Mouse (Mus musculus) testis, adult 2 months (tissue): ENCODE measurements around the gene Ube2o. TPM values are rescaled to one million over a fixed set of nuclear protein-coding genes. Genes with fewer than 3 reads are reported as not detected.

ENCODE experiments used
- H3K27ac ChIP-seq: fragments of 200-500 bp; 2 replicates; pipeline ENCODE4 v1.5.1; 2012; ENCODE audit warnings: low read depth, low read length; ENCODE audit not compliant: control insufficient read depth, insufficient read depth
- H3K27me3 ChIP-seq: fragments of 200-500 bp; 2 replicates; pipeline ENCODE4 v1.6.1; 2012; ENCODE audit warnings: mild to moderate bottlenecking, low read length, moderate library complexity; ENCODE audit not compliant: control insufficient read depth, insufficient read depth
- H3K36me3 ChIP-seq: fragments of 200-500 bp; 2 replicates; pipeline ENCODE4 v1.6.1; 2012; ENCODE audit warnings: mild to moderate bottlenecking, low read length; ENCODE audit not compliant: control insufficient read depth, insufficient read depth
- H3K4me1 ChIP-seq: fragments of 200-500 bp; 2 replicates; pipeline ENCODE4 v1.6.1; 2012; ENCODE audit warnings: low read length; ENCODE audit not compliant: control insufficient read depth, insufficient read depth
- H3K4me3 ChIP-seq: fragments of 200-500 bp; 2 replicates; pipeline ENCODE4 v1.5.1; 2012; ENCODE audit warnings: low read depth, mild to moderate bottlenecking, low read length, moderate library complexity, mixed read lengths; ENCODE audit not compliant: control insufficient read depth
- CTCF ChIP-seq: fragments of 200-500 bp; IDR thresholded peaks from 2 replicates; pipeline ENCODE4 v1.5.1; 2012; ENCODE audit warnings: low read depth, mild to moderate bottlenecking, inconsistent platforms, low read length, moderate library complexity; ENCODE audit not compliant: control insufficient read depth, insufficient read depth, insufficient replicate concordance
- POLR2A ChIP-seq: fragments of 200-500 bp; IDR thresholded peaks from 2 replicates; pipeline ENCODE4 v1.6.1; 2012; ENCODE audit warnings: low read depth, mild to moderate bottlenecking, inconsistent platforms, low read length, moderate library complexity; ENCODE audit not compliant: control insufficient read depth
- polyA plus RNA-seq: library from polyadenylated mRNA; depleted of rRNA; stranded (reverse); fragments of >200 nt; gene quantifications from 2 replicates; pipeline ENCODE4 v1.2.3, GENCODE M21; 2012

Ube2o gene
- polyA plus RNA-seq, 1 experiment = 31.6 TPM

- TF ChIP-seq CTCF (no peak), POLR2A (no peak)
- peaks cover 18% of the 10 kb centered on the region for H3K4me1 ChIP-seq
Measured at GRCm38 (mm10) chr11:116575396-116575795, 5.9 kb downstream of the Ube2o start.

GRCm38 (mm10) chr11:116574982-116575381 lies 6.3 kb downstream of the Ube2o start:
- Histone ChIP-seq H3K27ac (no peak overlapping the region), H3K4me1 (peaks cover 18% of the 10 kb centered on the region), H3K36me3 (no peaks in the 10 kb centered on the region; the same call in 1 of the 2 replicates), H3K4me3 (no peak overlapping the region), H3K27me3 (no peaks in the 10 kb centered on the region)
- TF ChIP-seq CTCF (no peak), POLR2A (no peak)

More at GRCm38 (mm10) chr11:116575396-116575795, 5.9 kb downstream of the Ube2o start:
- Histone ChIP-seq H3K4me3 (no peak overlapping the region), H3K27me3 (no peaks in the 10 kb centered on the region), H3K27ac (no peak overlapping the region), H3K36me3 (no peaks in the 10 kb centered on the region; the same call in 1 of the 2 replicates)

- Histone ChIP-seq H3K36me3 (no peaks in the 10 kb centered on the region; the same call in 1 of the 2 replicates), H3K27me3 (no peaks in the 10 kb centered on the region), H3K4me1 (peaks cover 18% of the 10 kb centered on the region), H3K27ac (no peak overlapping the region), H3K4me3 (no peak overlapping the region)
- TF ChIP-seq CTCF (no peak), POLR2A (no peak)
Measured at GRCm38 (mm10) chr11:116574486-116574885, 6.8 kb downstream of the Ube2o start.

GRCm38 (mm10) chr11:116572756-116573543 lies 8.3 kb downstream of the Ube2o start:
- no peak overlapping the region for H3K27ac ChIP-seq
- H3K36me3 ChIP-seq = no peaks in the 10 kb centered on the region
- no peak for TF ChIP-seq CTCF
- TF ChIP-seq POLR2A = no peak
- H3K4me1 ChIP-seq = peaks cover 18% of the 10 kb centered on the region
- H3K27me3 ChIP-seq = no peaks in the 10 kb centered on the region
- no peak overlapping the region for H3K4me3 ChIP-seq

- no peak for TF ChIP-seq CTCF
- Histone ChIP-seq H3K36me3 (no peaks in the 10 kb centered on the region), H3K4me1 (peaks cover 18% of the 10 kb centered on the region), H3K27ac (no peak overlapping the region), H3K27me3 (no peaks in the 10 kb centered on the region), H3K4me3 (no peak overlapping the region)
Measured at GRCm38 (mm10) chr11:116571767-116572679, 9.2 kb downstream of the Ube2o start.

DNA sequence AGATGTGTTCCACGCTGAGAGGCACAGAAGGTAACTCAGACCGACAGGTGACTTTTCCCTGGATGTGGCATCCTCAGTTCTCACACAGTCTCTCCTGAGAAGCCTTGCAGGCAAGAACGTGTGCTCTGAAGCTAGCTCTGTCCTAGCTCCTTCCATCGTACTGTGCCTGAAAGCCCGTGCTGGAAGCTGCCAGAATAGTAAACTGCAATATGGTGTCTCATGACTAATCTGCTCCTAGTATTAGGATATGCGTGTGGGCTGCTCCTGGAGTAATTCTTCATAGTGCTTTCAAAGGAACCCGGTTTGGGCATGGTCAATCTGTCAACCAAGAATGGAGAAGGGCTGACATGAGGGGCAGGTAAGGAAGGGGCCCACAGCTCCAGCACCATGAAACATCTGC lies 10.4 kb downstream of the Ube2o start:
- no peak overlapping the region for H3K4me3 ChIP-seq
- no peak overlapping the region for H3K27ac ChIP-seq
- H3K36me3 ChIP-seq = no peaks in the 10 kb centered on the region
- H3K4me1 ChIP-seq = peaks cover 12% of the 10 kb centered on the region
- TF ChIP-seq POLR2A (no peak), CTCF (no peak)
- no peaks in the 10 kb centered on the region for H3K27me3 ChIP-seq

- no peaks in the 10 kb centered on the region; the same call in 1 of the 2 replicates for H3K4me1 ChIP-seq
- H3K27ac ChIP-seq = no peak overlapping the region
- no peaks in the 10 kb centered on the region for H3K36me3 ChIP-seq
- H3K4me3 ChIP-seq = no peak overlapping the region
- TF ChIP-seq POLR2A = no peak
- TF ChIP-seq CTCF = no peak
- no peaks in the 10 kb centered on the region for H3K27me3 ChIP-seq
Measured at GRCm38 (mm10) chr11:116567531-116567930, 13.7 kb downstream of the Ube2o start.
